Mouse (Mus musculus): ENCODE data around the gene Svs2.
"Not testable (repeated sequence)": the region's sequence is repeated elsewhere in the genome, so short reads cannot be mapped to it uniquely, and the experiment has no call there.

Svs2 gene

GRCm38 (mm10) chr2:164238366-164238765, at the start of gene Svs2:
Gene Svs2 (minus strand): TSS chr2:164238466.
- DNase-seq (ENCODE audit: low read depth, low spot score), result no peak

GRCm38 (mm10) chr2:164278359-164278758, 40.1 kb upstream of the Svs2 start, which contains the start of gene Svs4:
Gene Svs4 (minus strand): TSS chr2:164278459.
- no peak for DNase-seq (ENCODE audit: low read depth, low spot score)

- DNase-seq (ENCODE audit: low read depth, low spot score), result not testable (repeated sequence)
Measured at GRCm38 (mm10) chr2:164256540-164256939, 18.3 kb upstream of the Svs2 start, which contains the start of gene Svs3b. Gene Svs3b (minus strand): TSS chr2:164256640.

- DNase-seq (ENCODE audit: low read depth, low spot score), result peak; percentile 64
Measured at GRCm38 (mm10) chr2:164232671-164233070, 5.6 kb downstream of the Svs2 start.

GRCm38 (mm10) chr2:164228361-164229070, 9.8 kb downstream of the Svs2 start:
- DNase-seq (ENCODE audit: low read depth, low spot score), result peak; percentile 4

GRCm38 (mm10) chr2:164221522-164221921, 16.7 kb downstream of the Svs2 start, which contains the start of gene Wfdc15b:
Gene Wfdc15b (minus strand): TSS chr2:164221660.
- no peak for DNase-seq (ENCODE audit: low read depth, low spot score)

- no peak for DNase-seq (ENCODE audit: low read depth, low spot score)
Measured at GRCm38 (mm10) chr2:164219295-164219694, 19.0 kb downstream of the Svs2 start.

- DNase-seq (ENCODE audit: low read depth, low spot score), result no peak
Measured at GRCm38 (mm10) chr2:164212711-164213110, 25.6 kb downstream of the Svs2 start.

GRCm38 (mm10) chr2:164210892-164211291, 27.4 kb downstream of the Svs2 start:
- DNase-seq (ENCODE audit: low read depth, low spot score), result no peak

GRCm38 (mm10) chr2:164206676-164207075, 31.6 kb downstream of the Svs2 start:
- no peak for DNase-seq (ENCODE audit: low read depth, low spot score)

- not testable (repeated sequence) for DNase-seq (ENCODE audit: low read depth, low spot score)
Measured at GRCm38 (mm10) chr2:164206011-164206410, 32.3 kb downstream of the Svs2 start.

GRCm38 (mm10) chr2:164199626-164200327, 38.5 kb downstream of the Svs2 start, which contains the start of gene Wfdc15a:
Gene Wfdc15a (minus strand): TSS chr2:164200130.
- DNase-seq (ENCODE audit: low read depth, low spot score), result peak; percentile 60

GRCm38 (mm10) chr2:164196700-164196990, 41.6 kb downstream of the Svs2 start:
- DNase-seq (ENCODE audit: low read depth, low spot score), result no peak

- DNase-seq (ENCODE audit: low read depth, low spot score), result no peak
Measured at GRCm38 (mm10) chr2:164195971-164196699, 42.1 kb downstream of the Svs2 start.

GRCm38 (mm10) chr2:164194959-164195630, 43.2 kb downstream of the Svs2 start:
- no peak for DNase-seq (ENCODE audit: low read depth, low spot score)

GRCm38 (mm10) chr2:164192279-164192678, 46.0 kb downstream of the Svs2 start:
- no peak for DNase-seq (ENCODE audit: low read depth, low spot score)

GRCm38 (mm10) chr2:164190576-164190975, 47.7 kb downstream of the Svs2 start, which contains the start of gene Wfdc12:
Gene Wfdc12 (minus strand): TSS chr2:164190608.
- no peak for DNase-seq (ENCODE audit: low read depth, low spot score)

- peak; percentile 35 for DNase-seq (ENCODE audit: low read depth, low spot score)
Measured at GRCm38 (mm10) chr2:164188722-164189121, 49.5 kb downstream of the Svs2 start.

All from R1 (cell line).